Comparison of ENCODE assay signal across 9 mouse cellular contexts in genomic region chr17:46041223-46041622, GRCm38 (mm10). TPM values are rescaled to one million over a fixed set of nuclear protein-coding genes. Genes with fewer than 3 reads are reported as not detected.
DNase-seq lines count a peak whose midpoint lies in the region; ATAC-seq and TF ChIP-seq lines count a peak whose summit lies in the region.
"Had no signal": no experiment of that assay in that cellular context is flagged by ENCODE, and none has a peak within 500 bp of the region (broad histone marks: within the 10 kb centered on the region; RNA-seq: fewer than 3 reads in every experiment).

No protein-coding gene starts in this region.

- H3K4me3 ChIP-seq in left cerebral cortex, adult 2 months: no peak overlapping the region
- H3K4me3 ChIP-seq: limb, embryonic 12.5 days; stomach, embryonic 15.5 days had no signal

- TF ChIP-seq CTCF in left cerebral cortex, adult 2 months (IDR thresholded peaks at IDR 0.05): peak; percentile 72

- intact Hi-C loops in left cerebral cortex, adult 2 months (cut with DNase I): loop anchor here (2.0 kb wide), 1 partner anchor 92 kb away; no protein-coding TSS in a partner anchor
- intact Hi-C loops in left cerebral cortex, postnatal 36 days (cut with DNase I): no loop called here

- peak; percentile 69; the same call in 1 of the 2 replicates for ATAC-seq in megakaryocyte, adult 5-6 weeks (ENCODE audit: poor library complexity, severe bottlenecking)

- no peak overlapping the region for H3K27ac ChIP-seq in left cerebral cortex, adult 2 months
- H3K27ac ChIP-seq: limb, embryonic 12.5 days; stomach, embryonic 15.5 days had no signal

- no peak for DNase-seq in left cerebral cortex, adult 2 months (ENCODE audit: extremely low spot score in 1 of 2, low spot score in 2 of 2)
- DNase-seq in left cerebral cortex, postnatal 36 days (ENCODE audit: low spot score in 2 of 2): no peak
- DNase-seq in T-cell, adult 2 months (ENCODE audit: low spot score): peak; percentile 41
- peak; percentile 60 for DNase-seq in kidney, postnatal 10 days
- DNase-seq in yolk sac, embryonic 10.5 days (ENCODE audit: low spot score): no peak
- no peak for DNase-seq in frontal cortex, postnatal 25 days (ENCODE audit: low spot score in 2 of 2)

RNA-seq across cellular contexts. Expression of gene Vegfa, which starts 9.1 kb away (rescaled TPM):
- total RNA-seq in left cerebral cortex, adult 2 months (2021): 10 to 100 TPM; 88.2 to 90.7 TPM
- 100 to 1,000 TPM in 1 of 2 experiments, 10 to 100 TPM in 1; 70.0 to 117 TPM for total RNA-seq in left cerebral cortex, postnatal 36 days (2021)
- 5.6 and 9.1 TPM in 2 replicates for total RNA-seq in megakaryocyte, adult 5-6 weeks (2015)
- 4.8 and 11.4 TPM in 2 replicates for total RNA-seq in megakaryocyte, adult 5-6 weeks (2017)

Comparison
In these comparisons a context has a peak if more than half of its experiments do, and no peak if none do; other contexts are left out.
1. DNase-seq: peak in T-cell, adult 2 months (single experiment) and kidney, postnatal 10 days (single experiment); none in left cerebral cortex, adult 2 months (0 of 2), left cerebral cortex, postnatal 36 days (0 of 2), yolk sac, embryonic 10.5 days (single experiment) and frontal cortex, postnatal 25 days (0 of 2).
2. RNA of gene Vegfa, which starts 9.1 kb away (total RNA-seq): 70.0 to 117 TPM in left cerebral cortex, postnatal 36 days and 88.2 to 90.7 TPM in left cerebral cortex, adult 2 months; 4.8 to 11.4 TPM in megakaryocyte, adult 5-6 weeks; every median in the first group is over 4 times any median in the second.